Mouse (Mus musculus) midbrain, embryonic 11.5 days (tissue): ENCODE measurements around the gene Sfn. TPM values are rescaled to one million over a fixed set of nuclear protein-coding genes. Genes with fewer than 3 reads are reported as not detected.
A peak's percentile ranks its signal among the peaks of the same experiment; 100 is the strongest.

Source experiments
- ATAC-seq: fragments of 200-750 bp; cut with Nextera tagmentation; 2 replicates; pipeline ENCODE4 v1.8.0; 2017; ENCODE audit warnings: moderate TSS enrichment, moderate library complexity; ENCODE audit not compliant: low FRiP score
- DNase-seq: peaks from one replicate; pipeline ENCODE4 v3.0.0; 2015; ENCODE audit warnings: low spot score; ENCODE audit errors: missing footprints
- H3K27ac ChIP-seq: fragments of 300-500 bp; sonication (generic); 2 replicates; pipeline ENCODE4 v1.5.1; 2014; ENCODE audit warnings: low read depth, low read length
- H3K27me3 ChIP-seq: fragments of 300-500 bp; sonication (generic); 2 replicates; pipeline ENCODE4 v1.6.1; 2014; ENCODE audit warnings: mild to moderate bottlenecking, low read length, moderate library complexity, mixed read lengths; ENCODE audit not compliant: control insufficient read depth, insufficient read depth
- H3K36me3 ChIP-seq: fragments of 300-500 bp; sonication (generic); 2 replicates; pipeline ENCODE4 v1.6.1; 2014; ENCODE audit warnings: mild to moderate bottlenecking, low read length, moderate library complexity, mixed read lengths; ENCODE audit not compliant: control insufficient read depth, insufficient read depth
- H3K4me1 ChIP-seq: fragments of 300-500 bp; sonication (generic); 2 replicates; pipeline ENCODE4 v1.6.1; 2014; ENCODE audit warnings: low read length; ENCODE audit not compliant: control insufficient read depth, insufficient read depth
- H3K4me2 ChIP-seq: fragments of 300-500 bp; sonication (generic); 2 replicates; pipeline ENCODE4 v1.6.1; 2014; ENCODE audit warnings: mild to moderate bottlenecking, moderate library complexity
- H3K4me3 ChIP-seq: fragments of 300-500 bp; sonication (generic); 2 replicates; pipeline ENCODE4 v1.5.1; 2014; ENCODE audit warnings: low read depth, low read length
- H3K9ac ChIP-seq: fragments of 300-500 bp; sonication (generic); 2 replicates; pipeline ENCODE4 v1.6.1; 2014; ENCODE audit warnings: low read length
- H3K9me3 ChIP-seq: fragments of 300-500 bp; sonication (generic); 2 replicates; pipeline ENCODE4 v1.6.1; 2016; ENCODE audit warnings: low read length; ENCODE audit not compliant: control insufficient read depth
- WGBS: fragments of 180-500 bp; shearing (Covaris S2); extraction: QIAGEN DNeasy Blood & Tissue Kit; methylation state at CpG from one replicate; pipeline ENCODE4 v1.1.7; 2014; 5-methylcytosine and 5-hydroxymethylcytosine counted together
- polyA plus RNA-seq: library from polyadenylated mRNA; unstranded; fragments of >200 nt; fragmentation: Nextera tagmentation; extraction: Ambion mirVana; gene quantifications from 2 replicates; pipeline ENCODE4 v1.2.1, GENCODE M21; 2014

Gene Sfn
- polyA plus RNA-seq, 1 experiment from 2014 or later = 7.8 TPM

DNA sequence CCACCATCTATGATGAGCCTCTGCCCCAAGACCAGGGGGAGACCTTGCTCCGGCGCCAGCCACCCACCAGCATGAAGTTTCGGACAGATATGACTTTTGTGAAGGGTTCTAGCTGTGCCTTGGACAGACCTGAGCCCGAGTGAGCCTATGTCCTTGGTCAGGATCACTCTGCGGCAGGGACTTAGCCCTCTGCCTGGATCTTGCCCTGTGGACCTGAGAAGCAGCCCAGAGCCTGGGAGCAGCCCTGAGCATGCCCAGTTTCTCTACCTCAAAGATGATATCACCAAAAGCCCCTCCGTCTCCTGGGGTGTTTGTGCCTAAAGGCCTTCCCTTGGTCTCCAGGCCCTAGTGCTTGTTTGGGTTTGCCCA lies 18.3 kb downstream of the Sfn start:
- no peak overlapping the region; the same call in 1 of the 2 replicates for H3K27ac ChIP-seq
- peaks cover 11% of the 10 kb centered on the region for H3K36me3 ChIP-seq
- DNase-seq (no peak), ATAC-seq (no peak; the same call in 1 of the 2 replicates)
- no peaks in the 10 kb centered on the region for H3K9me3 ChIP-seq
- peak overlapping the region; percentile 100 for H3K4me2 ChIP-seq
- 61% methylated on average over 6 of the region's 6 CpGs for WGBS
- H3K4me1 ChIP-seq = peaks cover 12% of the 10 kb centered on the region
- H3K27me3 ChIP-seq = no peaks in the 10 kb centered on the region
- H3K4me3 ChIP-seq = peak overlapping the region; percentile 93
- peak overlapping the region; percentile 92 for H3K9ac ChIP-seq

DNA sequence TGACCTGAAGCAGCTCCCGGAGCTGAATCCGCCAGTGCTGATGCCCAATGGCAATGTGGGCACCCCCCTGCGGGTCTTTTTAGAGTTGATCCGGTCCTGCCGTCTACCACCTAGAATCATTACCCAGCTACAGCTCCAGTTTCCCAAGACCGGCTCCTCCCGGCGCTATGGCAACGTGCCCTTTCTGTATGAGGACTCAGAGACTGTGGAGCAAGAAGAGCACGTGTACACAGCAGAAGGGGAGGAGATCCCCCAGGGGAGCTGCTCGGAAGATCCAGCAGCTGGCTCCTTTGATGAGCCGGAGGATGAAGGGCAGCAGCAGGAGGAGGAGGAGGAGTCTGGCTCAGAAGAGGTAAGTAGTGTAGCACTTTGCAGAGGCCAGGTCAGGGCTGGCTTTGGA lies 24.0 kb downstream of the Sfn start:
- Histone ChIP-seq H3K36me3 (peaks cover 6% of the 10 kb centered on the region), H3K4me2 (no peak overlapping the region), H3K9ac (no peak overlapping the region), H3K4me3 (no peak overlapping the region), H3K9me3 (no peaks in the 10 kb centered on the region), H3K27ac (no peak overlapping the region), H3K27me3 (no peaks in the 10 kb centered on the region), H3K4me1 (peaks cover 5% of the 10 kb centered on the region)
- no peak for DNase-seq
- ATAC-seq = no peak
- 69% methylated on average over 12 of the region's 12 CpGs for WGBS

DNA sequence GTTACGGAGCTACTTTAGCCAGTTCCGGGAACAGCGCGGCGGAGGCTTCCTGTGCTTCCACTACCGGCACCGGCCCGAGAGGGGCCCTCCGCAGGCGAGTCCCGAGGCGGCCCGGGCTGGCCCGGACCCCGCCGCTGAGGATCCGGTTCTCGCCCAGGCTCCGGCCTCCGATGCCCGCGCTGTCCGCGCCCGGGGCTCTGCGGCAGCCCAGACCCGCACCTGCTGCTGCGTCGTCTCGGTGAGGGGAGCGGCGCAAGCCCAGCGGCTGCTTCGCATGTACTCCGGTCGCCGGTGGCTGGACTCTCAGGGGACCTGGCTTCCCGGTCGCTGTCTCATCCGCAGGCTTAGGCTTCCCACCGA lies 27.1 kb downstream of the Sfn start:
- peaks cover 6% of the 10 kb centered on the region for H3K36me3 ChIP-seq
- H3K4me1 ChIP-seq = peaks cover 5% of the 10 kb centered on the region
- H3K4me2 ChIP-seq = peak overlapping the region; percentile 78
- H3K9ac ChIP-seq = peak overlapping the region; percentile 93
- DNase-seq (no peak), ATAC-seq (peak; percentile 81)
- 2% methylated on average over 41 of the region's 41 CpGs for WGBS
- H3K27me3 ChIP-seq = no peaks in the 10 kb centered on the region
- no peaks in the 10 kb centered on the region for H3K9me3 ChIP-seq
- peak overlapping the region; percentile 97 for H3K4me3 ChIP-seq
- peak overlapping the region; percentile 82; the same call in 1 of the 2 replicates for H3K27ac ChIP-seq

DNA sequence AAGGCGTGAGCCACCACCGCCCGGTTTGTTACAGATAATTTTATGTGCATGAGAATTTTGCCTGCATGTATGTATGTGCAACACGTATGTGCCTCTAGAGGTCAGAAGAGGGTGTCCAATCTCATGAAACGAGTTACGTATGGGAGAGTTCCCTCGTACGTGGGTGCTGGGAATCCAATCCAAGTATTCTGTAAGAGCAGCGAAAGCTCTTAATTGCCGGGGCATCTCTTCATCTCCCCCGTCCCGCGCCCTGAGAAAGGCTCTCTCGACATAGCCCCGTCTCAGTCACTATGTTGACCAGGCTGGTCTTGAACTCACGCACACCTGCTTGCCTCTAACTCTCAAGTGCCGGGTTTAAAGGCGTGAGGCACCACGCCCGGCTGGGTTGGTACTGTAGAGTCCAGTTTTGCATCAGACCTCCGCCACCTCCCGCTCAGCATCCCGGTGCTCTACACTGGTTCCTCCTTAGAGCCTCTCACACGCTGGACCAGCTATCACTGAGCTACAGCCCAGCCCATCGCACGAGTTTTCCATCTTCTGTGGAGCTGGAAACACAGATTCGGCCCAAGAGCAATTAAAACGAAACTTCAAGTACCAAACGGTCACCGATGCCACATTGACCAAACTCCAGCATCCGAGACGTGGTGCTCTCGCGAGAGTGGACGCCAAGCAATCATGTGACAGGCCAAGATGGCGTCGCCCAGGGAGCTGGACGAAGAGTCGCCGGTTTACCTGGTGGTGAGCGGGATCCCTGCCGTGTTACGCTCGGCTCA lies 27.7 kb downstream of the Sfn start, which contains the start of gene Gpatch3:
TSS of gene Gpatch3 (plus strand) at position 676 of the 773 bp plus-strand sequence.
- peak within 1 kb of the TSS; percentile 78 for H3K4me2 ChIP-seq
- peak within 1 kb of the TSS; percentile 82 for H3K27ac ChIP-seq
- H3K9me3 ChIP-seq = no peaks in the 10 kb centered on the region
- peaks cover 6% of the 10 kb centered on the region for H3K36me3 ChIP-seq
- peaks cover 5% of the 10 kb centered on the region for H3K4me1 ChIP-seq
- peak within 1 kb of the TSS; percentile 97 for H3K4me3 ChIP-seq
- H3K9ac ChIP-seq = peak within 1 kb of the TSS; percentile 93
- DNase-seq (peak; percentile 98), ATAC-seq (peak; percentile 93)
- H3K27me3 ChIP-seq = no peaks in the 10 kb centered on the region
- WGBS = 8% methylated on average over 44 of the region's 44 CpGs

DNA sequence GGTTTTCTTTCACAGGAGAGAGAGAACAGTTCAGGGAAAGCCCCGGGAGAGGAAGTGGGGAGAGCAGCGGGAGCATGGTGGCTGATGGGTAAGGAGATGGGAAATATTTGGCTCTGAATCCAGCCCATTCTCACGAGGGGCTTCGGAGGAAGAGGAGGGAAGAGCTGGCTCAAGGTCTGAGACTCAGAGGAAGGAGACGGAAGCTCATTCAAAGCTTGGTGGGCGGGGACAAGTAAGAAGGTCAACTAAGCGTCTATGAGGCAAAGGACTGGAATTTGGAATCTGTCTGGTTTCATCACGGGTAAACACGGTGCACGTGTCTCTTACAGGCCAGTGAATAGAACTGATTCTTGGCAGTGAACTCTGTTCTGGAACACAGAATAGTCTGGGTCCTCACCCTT lies 31.9 kb downstream of the Sfn start:
- H3K4me3 ChIP-seq = no peak overlapping the region
- DNase-seq (no peak), ATAC-seq (no peak)
- H3K9ac ChIP-seq = no peak overlapping the region
- H3K27me3 ChIP-seq = no peaks in the 10 kb centered on the region
- H3K4me2 ChIP-seq = no peak overlapping the region
- no peaks in the 10 kb centered on the region for H3K36me3 ChIP-seq
- 62% methylated on average over 10 of the region's 10 CpGs for WGBS
- H3K9me3 ChIP-seq = no peaks in the 10 kb centered on the region
- no peak overlapping the region for H3K27ac ChIP-seq
- H3K4me1 ChIP-seq = peaks cover under 1% of the 10 kb centered on the region

DNA sequence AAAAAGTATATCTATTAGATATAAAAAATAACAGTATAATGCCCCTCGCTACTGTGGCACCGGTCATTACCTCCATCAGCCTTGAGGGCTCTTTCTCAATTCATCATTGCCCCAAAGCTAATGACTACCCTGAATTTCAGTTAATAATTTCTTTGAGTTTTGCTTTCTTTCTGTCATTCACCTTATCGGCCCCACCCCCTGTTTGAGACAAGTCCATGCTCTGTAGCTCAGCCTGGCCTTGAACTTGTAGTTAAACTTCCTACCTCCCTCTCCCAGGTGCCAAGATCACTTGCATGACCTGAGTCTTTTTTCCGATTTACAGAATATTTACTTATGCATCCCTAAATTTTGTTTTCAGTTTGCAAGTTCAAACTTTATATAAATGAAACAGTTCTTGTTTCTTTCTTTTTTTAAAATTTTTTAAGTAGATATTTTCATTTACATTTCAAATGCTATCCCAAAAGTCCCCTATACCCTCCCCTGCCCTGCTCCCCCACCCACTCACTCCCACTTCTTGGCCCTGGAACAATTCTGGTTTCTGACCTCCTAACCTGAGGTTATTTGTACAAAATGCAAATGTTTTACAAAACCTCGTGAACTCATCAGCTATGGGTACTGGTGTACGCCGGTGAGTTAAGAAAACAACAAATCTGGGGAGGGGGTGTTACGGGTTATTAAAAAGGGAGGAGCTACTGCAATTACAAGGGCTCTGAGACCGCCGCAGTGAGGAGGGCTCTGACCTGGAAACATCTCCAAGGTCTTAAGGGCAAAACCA lies 32.5 kb downstream of the Sfn start:
- no peak for ATAC-seq
- Histone ChIP-seq H3K9ac (no peak overlapping the region), H3K36me3 (no peaks in the 10 kb centered on the region), H3K27me3 (no peaks in the 10 kb centered on the region), H3K4me3 (no peak overlapping the region), H3K27ac (no peak overlapping the region), H3K9me3 (no peaks in the 10 kb centered on the region), H3K4me1 (no peaks in the 10 kb centered on the region), H3K4me2 (no peak overlapping the region)
- WGBS = 83% methylated on average over 10 of the region's 10 CpGs
- no peak for DNase-seq

DNA sequence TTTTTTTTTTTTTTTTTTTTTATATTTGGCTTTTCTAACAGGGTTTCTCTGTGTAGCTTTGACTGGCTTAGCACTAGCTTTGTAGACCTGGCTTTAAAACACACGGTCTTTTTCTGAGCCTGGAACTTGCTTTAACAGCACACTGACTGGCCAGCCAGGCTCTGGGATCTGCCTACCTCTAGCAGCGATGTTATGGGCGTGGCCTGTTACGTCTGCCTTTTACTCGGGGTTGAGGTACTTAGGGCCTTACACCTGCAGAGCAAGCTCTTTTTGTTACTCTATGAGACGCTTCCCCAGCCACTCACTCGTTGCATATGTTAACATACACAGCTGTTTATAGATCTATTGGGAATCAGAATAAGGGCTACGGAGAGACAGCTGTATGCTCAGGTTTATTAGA lies 34.7 kb downstream of the Sfn start:
- H3K36me3 ChIP-seq = no peaks in the 10 kb centered on the region
- H3K27me3 ChIP-seq = no peaks in the 10 kb centered on the region
- no peak overlapping the region for H3K27ac ChIP-seq
- WGBS = 38% methylated on average over 8 of the region's 8 CpGs
- H3K9ac ChIP-seq = no peak overlapping the region
- no peak overlapping the region for H3K4me3 ChIP-seq
- DNase-seq (no peak), ATAC-seq (no peak)
- H3K9me3 ChIP-seq = no peaks in the 10 kb centered on the region
- no peaks in the 10 kb centered on the region for H3K4me1 ChIP-seq
- no peak overlapping the region for H3K4me2 ChIP-seq

DNA sequence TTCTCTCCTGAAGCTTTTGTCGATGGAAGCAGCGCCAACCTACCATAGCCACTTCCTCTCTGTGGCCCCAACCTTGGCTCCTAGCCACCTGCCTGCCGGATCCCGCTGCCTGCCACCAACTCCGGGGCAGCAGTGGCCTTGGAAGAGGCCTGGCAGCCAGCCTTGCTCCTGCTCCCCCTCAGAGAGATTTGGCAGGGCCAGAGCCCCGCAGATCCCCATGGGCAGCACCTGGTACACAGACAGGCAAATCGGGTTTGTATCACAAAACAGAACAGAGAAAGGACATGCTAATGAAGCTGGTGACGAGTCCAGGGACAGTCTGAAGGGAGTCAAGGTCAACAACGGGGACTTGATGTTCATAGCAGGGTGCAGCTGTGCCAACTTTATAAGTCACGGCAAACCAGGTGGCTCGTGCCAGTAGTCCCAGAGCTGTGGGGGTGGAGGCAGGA lies 38.8 kb downstream of the Sfn start:
- no peak overlapping the region for H3K9ac ChIP-seq
- H3K36me3 ChIP-seq = no peaks in the 10 kb centered on the region
- WGBS = 81% methylated on average over 11 of the region's 11 CpGs
- no peaks in the 10 kb centered on the region for H3K27me3 ChIP-seq
- no peaks in the 10 kb centered on the region for H3K9me3 ChIP-seq
- DNase-seq = peak; percentile 69
- H3K4me2 ChIP-seq = no peak overlapping the region
- no peak for ATAC-seq
- H3K4me3 ChIP-seq = no peak overlapping the region
- H3K4me1 ChIP-seq = no peaks in the 10 kb centered on the region
- H3K27ac ChIP-seq = no peak overlapping the region

DNA sequence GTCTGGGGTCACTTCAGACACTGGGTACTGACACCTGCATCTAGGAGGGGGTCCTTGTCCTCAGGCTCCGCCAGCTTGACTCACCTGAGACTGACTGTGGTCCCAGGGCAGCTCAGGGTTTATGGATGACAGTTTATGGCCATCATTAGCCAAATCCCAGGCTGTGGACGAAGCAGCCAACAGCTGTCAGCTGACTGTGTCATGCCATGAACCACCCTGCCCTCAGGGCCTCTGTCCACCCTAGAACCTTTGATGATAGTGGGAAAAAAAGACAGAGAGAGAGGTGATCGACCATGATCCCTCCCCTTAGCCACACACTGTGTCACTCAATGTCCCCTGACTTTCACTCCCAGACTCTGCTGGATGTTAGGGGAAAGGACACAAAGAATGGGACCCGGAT lies 40.3 kb downstream of the Sfn start:
- WGBS = 74% methylated on average over 4 of the region's 4 CpGs
- no peaks in the 10 kb centered on the region for H3K9me3 ChIP-seq

More for the DNA sequence above, 40.3 kb downstream of the Sfn start:
- no peak overlapping the region for H3K4me3 ChIP-seq
- H3K36me3 ChIP-seq = no peaks in the 10 kb centered on the region
- DNase-seq = peak; percentile 4
- no peak overlapping the region for H3K4me2 ChIP-seq
- ATAC-seq = no peak
- no peak overlapping the region for H3K9ac ChIP-seq
- no peaks in the 10 kb centered on the region for H3K27me3 ChIP-seq
- no peak overlapping the region for H3K27ac ChIP-seq
- no peaks in the 10 kb centered on the region for H3K4me1 ChIP-seq
